Mouse (Mus musculus): ENCODE measurements around the gene Olfr235. TPM values are rescaled to one million over a fixed set of nuclear protein-coding genes. Genes with fewer than 3 reads are reported as not detected.
"Not testable (repeated sequence)": the region's sequence is repeated elsewhere in the genome, so short reads cannot be mapped to it uniquely, and the experiment has no call there.

The Olfr235 gene
- polyA plus RNA-seq (2016; fragmentation: Nextera tagmentation; extraction: Ambion mirVana), result not detected in 2 replicates

DNA sequence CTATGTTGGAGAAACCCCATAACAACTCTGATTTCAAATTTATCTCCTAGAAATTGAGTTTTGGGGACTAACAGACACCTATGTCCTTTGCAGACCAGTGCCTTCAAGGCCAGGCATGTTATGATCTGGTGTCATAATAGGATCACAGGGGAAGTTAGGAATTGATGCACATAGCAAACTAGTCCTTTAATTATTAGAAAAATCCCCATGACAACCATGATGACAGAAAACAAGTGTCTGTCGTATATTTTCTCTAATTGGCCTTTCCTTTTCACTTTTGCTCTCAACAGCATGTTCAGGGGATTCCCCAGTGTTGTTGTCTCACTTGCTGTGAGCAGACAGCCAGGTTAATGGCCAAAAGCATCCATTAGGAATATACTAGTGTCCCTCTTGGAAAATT, at the start of gene Olfr235:
Gene Olfr235 (plus strand): TSS at position 301 of the 400 bp plus-strand sequence.
- H3K4me3 ChIP-seq, result no peak within 1 kb of the TSS
- no peaks in the 10 kb centered on the region for H3K4me1 ChIP-seq
- no peak for DNase-seq (ENCODE audit: extremely low spot score, low spot score)
- no peaks in the 10 kb centered on the region for H3K36me3 ChIP-seq (replicated peaks)
- no peaks in the 10 kb centered on the region for H3K9me3 ChIP-seq
- no peak within 1 kb of the TSS for H3K27ac ChIP-seq
- H3K27me3 ChIP-seq (ENCODE audit: poor library complexity, severe bottlenecking), result no peaks in the 10 kb centered on the region
- WGBS, result 81% methylated on average over 1 of the region's 1 CpGs

DNA sequence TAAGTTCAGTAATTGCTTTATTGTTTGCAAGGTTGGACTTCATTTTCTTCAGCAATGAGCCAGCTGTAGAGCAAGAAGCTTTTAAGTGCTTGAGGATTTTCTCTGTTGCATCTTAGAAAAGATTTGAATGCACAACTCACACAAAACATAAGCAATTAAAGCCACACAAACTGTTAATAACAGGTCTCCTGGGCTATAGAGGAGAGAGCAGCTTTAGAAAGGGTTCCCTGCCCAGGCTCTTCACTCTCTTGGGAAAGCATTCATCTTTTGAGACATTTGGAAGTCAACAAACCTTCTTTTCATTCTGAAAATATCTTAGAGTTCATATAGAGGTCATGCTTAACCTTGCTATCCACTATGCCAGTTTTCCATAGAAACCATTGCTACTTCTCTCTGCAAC, 28.3 kb upstream of the Olfr235 start, which contains the start of gene Olfr1432:
Gene Olfr1432 (minus strand): TSS at position 101 of the 400 bp plus-strand sequence.
- not testable (repeated sequence) for H3K9me3 ChIP-seq; H3K27ac ChIP-seq; H3K4me3 ChIP-seq; DNase-seq (ENCODE audit: extremely low spot score, low spot score); H3K36me3 ChIP-seq (replicated peaks); H3K4me1 ChIP-seq; H3K27me3 ChIP-seq (ENCODE audit: poor library complexity, severe bottlenecking)

DNA sequence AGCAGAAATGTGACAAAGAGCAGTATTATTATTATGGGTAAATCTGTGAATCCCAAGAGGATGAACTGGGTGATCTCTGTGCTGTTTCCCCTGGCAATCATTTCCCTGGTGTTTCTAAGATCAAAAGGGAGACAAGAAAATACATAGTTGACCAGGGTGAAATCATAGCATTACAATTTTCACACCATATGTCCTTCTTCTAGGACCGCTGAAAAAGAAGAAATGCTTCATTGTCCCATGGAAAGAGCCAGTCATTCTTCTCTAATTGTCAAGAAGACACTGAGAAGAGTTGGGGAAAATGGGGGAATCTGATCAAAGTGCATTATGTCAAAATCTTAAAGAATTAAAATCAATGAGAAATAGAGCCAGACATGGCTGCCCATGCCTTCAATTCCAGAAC, 19.3 kb upstream of the Olfr235 start, which contains the start of gene Olfr262:
Gene Olfr262 (minus strand): TSS at position 101 of the 400 bp plus-strand sequence.
- Histone ChIP-seq H3K9me3 (no peaks in the 10 kb centered on the region), H3K36me3 (replicated peaks) (no peaks in the 10 kb centered on the region), H3K27ac (no peak within 1 kb of the TSS), H3K27me3 (ENCODE audit: poor library complexity, severe bottlenecking) (no peaks in the 10 kb centered on the region), H3K4me3 (no peak within 1 kb of the TSS), H3K4me1 (no peaks in the 10 kb centered on the region)
- 86% methylated on average over 1 of the region's 1 CpGs for WGBS
- DNase-seq (ENCODE audit: extremely low spot score, low spot score), result no peak

DNA sequence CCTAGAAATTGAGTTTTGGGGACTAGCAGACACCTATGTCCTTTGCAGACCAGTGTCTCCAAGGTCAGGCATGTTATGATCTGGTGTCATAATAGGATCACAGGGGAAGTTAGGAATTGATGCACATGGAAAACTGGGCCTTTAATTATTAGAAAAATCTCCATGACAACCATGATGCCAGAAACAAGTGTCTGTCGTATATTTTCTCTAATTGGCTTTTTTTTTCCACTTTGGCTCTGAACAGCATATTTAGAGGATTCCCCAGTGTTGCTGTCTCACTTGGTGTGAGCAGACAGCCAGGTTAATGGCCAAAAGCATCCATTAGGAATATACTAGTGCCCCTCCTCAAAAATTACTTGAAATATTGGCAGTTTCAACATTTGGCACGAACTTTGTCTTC, 18.7 kb downstream of the Olfr235 start, which contains the start of gene Olfr1434:
Gene Olfr1434 (plus strand): TSS at position 301 of the 400 bp plus-strand sequence.
- Histone ChIP-seq H3K36me3 (replicated peaks) (no peaks in the 10 kb centered on the region), H3K4me3 (no peak within 1 kb of the TSS), H3K9me3 (no peaks in the 10 kb centered on the region), H3K4me1 (no peaks in the 10 kb centered on the region), H3K27ac (no peak within 1 kb of the TSS), H3K27me3 (ENCODE audit: poor library complexity, severe bottlenecking) (no peaks in the 10 kb centered on the region)
- no peak for DNase-seq (ENCODE audit: extremely low spot score, low spot score)
- WGBS, result 90% methylated on average over 2 of the region's 2 CpGs

DNA sequence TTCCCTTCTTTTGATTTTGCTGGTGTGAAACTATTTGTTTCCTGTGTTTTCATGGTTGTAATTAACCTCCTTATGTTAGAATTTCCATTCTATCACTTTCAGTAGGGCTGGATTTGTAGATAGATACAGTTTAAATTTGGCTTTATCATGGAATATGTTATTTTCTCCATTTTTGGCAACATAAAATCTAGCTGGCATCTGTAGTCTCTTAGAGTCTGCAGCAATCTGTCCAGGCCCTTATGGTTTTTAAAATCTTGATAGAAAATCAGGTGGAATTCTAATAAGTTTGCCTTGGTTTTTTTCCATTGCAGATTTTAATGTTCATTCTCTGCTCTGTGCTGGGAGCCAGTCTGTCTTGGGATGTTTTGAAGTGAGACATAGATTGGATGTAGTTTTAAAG, 32.1 kb downstream of the Olfr235 start:
- DNase-seq (ENCODE audit: extremely low spot score, low spot score), result no peak

DNA sequence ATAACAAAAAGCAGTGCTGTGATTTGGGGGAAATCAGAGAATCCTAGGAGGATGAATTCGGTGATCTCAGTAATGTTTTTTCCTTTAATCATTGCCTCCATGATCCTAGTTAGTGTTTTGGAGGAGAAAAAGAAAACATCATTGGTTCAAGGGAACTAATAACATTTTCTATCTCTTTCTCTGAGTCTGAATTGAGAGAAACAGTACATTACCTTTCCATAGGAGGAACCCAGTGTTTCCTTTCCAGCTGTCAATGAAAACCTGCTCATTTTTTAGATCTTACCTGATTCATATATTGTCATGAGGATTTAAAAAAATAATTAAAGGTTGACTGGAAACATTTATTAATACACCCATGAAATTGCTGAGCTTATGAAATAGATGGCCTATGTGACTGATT, 38.2 kb downstream of the Olfr235 start, which contains the start of gene Olfr1436:
Gene Olfr1436 (minus strand): TSS at position 101 of the 400 bp plus-strand sequence.
- not testable (repeated sequence) for H3K4me3 ChIP-seq; H3K27ac ChIP-seq; DNase-seq (ENCODE audit: extremely low spot score, low spot score); H3K4me1 ChIP-seq; H3K27me3 ChIP-seq (ENCODE audit: poor library complexity, severe bottlenecking); H3K36me3 ChIP-seq (replicated peaks); H3K9me3 ChIP-seq
- 76% methylated on average over 1 of the region's 1 CpGs for WGBS

More for the DNA sequence above, 32.1 kb downstream of the Olfr235 start:
- no peak overlapping the region for H3K27ac ChIP-seq
- H3K9me3 ChIP-seq, result no peaks in the 10 kb centered on the region
- H3K4me1 ChIP-seq, result no peaks in the 10 kb centered on the region
- H3K27me3 ChIP-seq (ENCODE audit: poor library complexity, severe bottlenecking), result no peaks in the 10 kb centered on the region
- no peak overlapping the region for H3K4me3 ChIP-seq
- no peaks in the 10 kb centered on the region for H3K36me3 ChIP-seq (replicated peaks)

Other genes with a start within 250 kb of the Olfr235 start
- gene Olfr1423, start 219.7 kb upstream of the Olfr235 start, polyA plus RNA-seq (2016; fragmentation: Nextera tagmentation; extraction: Ambion mirVana), result 0.04 TPM in 2 replicates
- not detected in 2 replicates for gene Olfr1424, start 198.3 kb upstream of the Olfr235 start, polyA plus RNA-seq (2016; fragmentation: Nextera tagmentation; extraction: Ambion mirVana)
- gene Olfr1425, start 183.3 kb upstream of the Olfr235 start, polyA plus RNA-seq (2016; fragmentation: Nextera tagmentation; extraction: Ambion mirVana), result not detected in 2 replicates
- not detected in 2 replicates for gene Olfr1426, start 169.0 kb upstream of the Olfr235 start, polyA plus RNA-seq (2016; fragmentation: Nextera tagmentation; extraction: Ambion mirVana)
- not detected in 2 replicates for gene Olfr1427, start 157.7 kb upstream of the Olfr235 start, polyA plus RNA-seq (2016; fragmentation: Nextera tagmentation; extraction: Ambion mirVana)
- gene Olfr1428, start 145.1 kb upstream of the Olfr235 start, polyA plus RNA-seq (2016; fragmentation: Nextera tagmentation; extraction: Ambion mirVana), result not detected in 2 replicates
- gene Olfr76, start 137.8 kb upstream of the Olfr235 start, polyA plus RNA-seq (2016; fragmentation: Nextera tagmentation; extraction: Ambion mirVana), result not detected in 2 replicates
- not detected in 2 replicates for gene Olfr1555-ps1, start 90.9 kb upstream of the Olfr235 start, polyA plus RNA-seq (2016; fragmentation: Nextera tagmentation; extraction: Ambion mirVana)
- not detected in 2 replicates for gene Olfr1431, start 60.4 kb upstream of the Olfr235 start, polyA plus RNA-seq (2016; fragmentation: Nextera tagmentation; extraction: Ambion mirVana)
- not detected in 2 replicates for gene Olfr1432, start 28.4 kb upstream of the Olfr235 start, polyA plus RNA-seq (2016; fragmentation: Nextera tagmentation; extraction: Ambion mirVana)
- gene Olfr262, start 19.4 kb upstream of the Olfr235 start, polyA plus RNA-seq (2016; fragmentation: Nextera tagmentation; extraction: Ambion mirVana), result not detected in 2 replicates
- gene Olfr1434, start 18.8 kb downstream of the Olfr235 start, polyA plus RNA-seq (2016; fragmentation: Nextera tagmentation; extraction: Ambion mirVana), result not detected in 2 replicates
- not detected in 2 replicates for gene Olfr1436, start 38.1 kb downstream of the Olfr235 start, polyA plus RNA-seq (2016; fragmentation: Nextera tagmentation; extraction: Ambion mirVana)
- not detected in 2 replicates for gene Olfr1437, start 64.1 kb downstream of the Olfr235 start, polyA plus RNA-seq (2016; fragmentation: Nextera tagmentation; extraction: Ambion mirVana)
- gene Olfr1438-ps1, start 74.9 kb downstream of the Olfr235 start, polyA plus RNA-seq (2016; fragmentation: Nextera tagmentation; extraction: Ambion mirVana), result not detected in 2 replicates
- gene Olfr1440, start 126.2 kb downstream of the Olfr235 start, polyA plus RNA-seq (2016; fragmentation: Nextera tagmentation; extraction: Ambion mirVana), result not detected in 2 replicates
- not detected in 2 replicates for gene Olfr1441, start 156.4 kb downstream of the Olfr235 start, polyA plus RNA-seq (2016; fragmentation: Nextera tagmentation; extraction: Ambion mirVana)
- not detected in 2 replicates for gene Pfpl, start 166.9 kb downstream of the Olfr235 start, polyA plus RNA-seq (2016; fragmentation: Nextera tagmentation; extraction: Ambion mirVana)
- 0.11 and 0.17 TPM in 2 replicates for gene Mpeg1, start 199.7 kb downstream of the Olfr235 start, polyA plus RNA-seq (2016; fragmentation: Nextera tagmentation; extraction: Ambion mirVana)
- gene Dtx4, start 240.4 kb downstream of the Olfr235 start, polyA plus RNA-seq (2016; fragmentation: Nextera tagmentation; extraction: Ambion mirVana), result 31.7 and 34.3 TPM in 2 replicates

Data from forebrain, embryonic 10.5 days (tissue).